Mouse (Mus musculus) G1E (cell line): ENCODE measurements around the gene Ccr1l1. TPM values are rescaled to one million over a fixed set of nuclear protein-coding genes. Genes with fewer than 3 reads are reported as not detected.
A peak's percentile ranks its signal among the peaks of the same experiment; 100 is the strongest.

Source experiments
- ATAC-seq: 2 replicates; pipeline ENCODE4 v1.8.0; 2016; ENCODE audit warnings: mild to moderate bottlenecking; ENCODE audit not compliant: insufficient number of reproducible peaks, poor library complexity, low FRiP score, severe bottlenecking; ENCODE audit errors: extremely low read depth
- DNase-seq: peaks from one replicate; pipeline ENCODE4 v3.0.0; 2012; ENCODE audit warnings: low spot score
- H3K27me3 ChIP-seq: 2 replicates; pipeline ENCODE4 v1.6.1; 2012; ENCODE audit warnings: mild to moderate bottlenecking, low read length, inconsistent platforms; ENCODE audit not compliant: insufficient read depth
- H3K36me3 ChIP-seq: replicated peaks from 2 replicates; pipeline ENCODE3; 2012; ENCODE audit warnings: mild to moderate bottlenecking, inconsistent platforms
- H3K4me1 ChIP-seq: 2 replicates; pipeline ENCODE4 v1.6.1; 2012; ENCODE audit warnings: low read depth, low read length, inconsistent platforms, mixed read lengths; ENCODE audit not compliant: insufficient read depth
- H3K4me3 ChIP-seq: 2 replicates; pipeline ENCODE4 v1.5.1; 2012; ENCODE audit warnings: low read depth, mild to moderate bottlenecking, inconsistent platforms, low read length, moderate library complexity, mixed read lengths
- H3K9me3 ChIP-seq: replicated peaks from 2 replicates; pipeline ENCODE4 v1.6.1; 2012; ENCODE audit warnings: inconsistent platforms
- GATA2 ChIP-seq: IDR thresholded peaks from 2 replicates; pipeline ENCODE4 v1.6.1; 2012; ENCODE audit warnings: low read depth, low read length, inconsistent platforms, borderline replicate concordance
- POLR2AphosphoS5 ChIP-seq: IDR thresholded peaks from 2 replicates; pipeline ENCODE4 v1.6.1; 2012; ENCODE audit warnings: low read depth, low read length, inconsistent platforms; ENCODE audit not compliant: insufficient replicate concordance
- TAL1 ChIP-seq: conservative IDR thresholded peaks from 2 replicates; pipeline ENCODE4 v1.6.1; 2012; ENCODE audit warnings: low read depth, low read length, inconsistent platforms, mixed read lengths
- polyA plus RNA-seq: library from polyadenylated mRNA; stranded (reverse); fragments of >175 nt; gene quantifications from 2 replicates; pipeline ENCODE4 v1.2.3, GENCODE M21; 2012
- total RNA-seq, 2 experiments: library from RNA; stranded (forward) in 1 of 2; stranded (reverse) in 1 of 2; fragments of 200-1000 nt in 1 of 2; fragments of >200 nt in 1 of 2; fragmentation: Nextera tagmentation in 1 of 2; gene quantifications; 2 replicates each; pipeline ENCODE4 v1.2.3; 2014 to 2017

The Ccr1l1 gene
- total and polyA plus RNA-seq, 3 experiments = 0.11 TPM; not detected in 2

DNA sequence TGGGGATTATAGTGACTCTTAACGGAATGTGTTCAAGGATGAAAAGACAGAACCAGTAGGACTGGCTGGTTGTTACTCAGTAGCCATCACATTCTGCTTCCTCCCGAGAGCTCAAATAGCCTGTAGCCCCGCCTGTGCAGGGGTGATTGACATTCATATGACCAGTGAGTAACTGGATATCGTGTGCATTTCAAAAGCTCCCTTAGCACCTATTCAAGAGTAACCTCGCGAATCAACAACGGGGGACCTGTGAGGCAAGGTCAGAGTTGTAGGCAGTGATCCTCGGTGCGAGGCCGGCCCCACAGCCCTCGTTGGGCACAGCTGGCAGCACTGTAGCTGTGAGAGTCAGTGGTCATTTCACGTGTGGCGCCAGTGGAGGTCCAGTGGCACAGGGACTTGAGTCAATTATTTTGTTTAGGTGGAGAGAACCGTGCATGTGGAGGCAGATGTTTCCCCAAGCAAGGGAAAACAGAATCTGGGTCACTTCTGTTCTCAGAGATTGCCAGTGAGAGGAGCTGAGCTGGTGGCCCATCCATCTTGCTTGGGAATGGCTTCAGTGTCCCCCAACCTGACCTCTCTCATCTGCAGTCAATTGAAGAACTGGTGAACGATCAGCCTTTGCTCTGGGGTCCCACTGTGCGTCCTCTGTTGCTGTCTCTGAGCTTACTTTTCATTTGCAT, 50.8 kb downstream of the Ccr1l1 start:
- no peaks in the 10 kb centered on the region for H3K27me3 ChIP-seq

More for the DNA sequence above, 50.8 kb downstream of the Ccr1l1 start:
- Histone ChIP-seq H3K4me1 (peaks cover 62% of the 10 kb centered on the region), H3K4me3 (peak overlapping the region; percentile 27; the same call in 1 of the 2 replicates), H3K36me3 (peaks cover 49% of the 10 kb centered on the region), H3K9me3 (peaks cover 5% of the 10 kb centered on the region)
- ATAC-seq (no peak), DNase-seq (peak; percentile 69)
- TF ChIP-seq POLR2AphosphoS5 = no peak
- TF ChIP-seq GATA2 = no peak
- no peak for TF ChIP-seq TAL1

Other genes with a start within 250 kb of the Ccr1l1 start
- not detected in 2 replicates for gene Cxcr6, start 171.9 kb downstream of the Ccr1l1 start, total RNA-seq (2014; fragmentation: Nextera tagmentation)
- 0.12 and 0.27 TPM in 2 replicates for gene Cxcr6, start 171.9 kb downstream of the Ccr1l1 start, total RNA-seq (2017)
- not detected in 2 replicates for gene Cxcr6, start 171.9 kb downstream of the Ccr1l1 start, polyA plus RNA-seq
- 29.6 and 30.5 TPM in 2 replicates for gene Fyco1, start 126.5 kb downstream of the Ccr1l1 start, total RNA-seq (2014; fragmentation: Nextera tagmentation)
- 11.8 and 12.1 TPM in 2 replicates for gene Fyco1, start 126.5 kb downstream of the Ccr1l1 start, total RNA-seq (2017)
- gene Fyco1, start 126.5 kb downstream of the Ccr1l1 start, polyA plus RNA-seq = 2.2 and 2.4 TPM in 2 replicates
- not detected in 2 replicates for gene Xcr1, start 116.4 kb downstream of the Ccr1l1 start, total RNA-seq (2014; fragmentation: Nextera tagmentation)
- 0.06 and 0.11 TPM in 2 replicates for gene Xcr1, start 116.4 kb downstream of the Ccr1l1 start, total RNA-seq (2017)
- not detected in 2 replicates for gene Xcr1, start 116.4 kb downstream of the Ccr1l1 start, polyA plus RNA-seq
- 1.8 and 2.2 TPM in 2 replicates for gene Ccr1, start 9.7 kb downstream of the Ccr1l1 start, total RNA-seq (2014; fragmentation: Nextera tagmentation)
- gene Ccr1, start 9.7 kb downstream of the Ccr1l1 start, total RNA-seq (2017) = 3.7 and 3.9 TPM in 2 replicates
- 0.03 and 0.04 TPM in 2 replicates for gene Ccr1, start 9.7 kb downstream of the Ccr1l1 start, polyA plus RNA-seq
- 0.34 TPM in 1 of 2 replicates, not detected in the other for gene Ccr3, start 43.6 kb upstream of the Ccr1l1 start, total RNA-seq (2014; fragmentation: Nextera tagmentation)
- 0.11 and 0.12 TPM in 2 replicates for gene Ccr3, start 43.6 kb upstream of the Ccr1l1 start, total RNA-seq (2017)
- not detected in 2 replicates for gene Ccr3, start 43.6 kb upstream of the Ccr1l1 start, polyA plus RNA-seq
- gene Ccr2, start 123.5 kb upstream of the Ccr1l1 start, total RNA-seq (2014; fragmentation: Nextera tagmentation) = 0.24 TPM in 1 of 2 replicates, not detected in the other
- 0.46 and 0.93 TPM in 2 replicates for gene Ccr2, start 123.5 kb upstream of the Ccr1l1 start, total RNA-seq (2017)
- not detected in 2 replicates for gene Ccr2, start 123.5 kb upstream of the Ccr1l1 start, polyA plus RNA-seq
- not detected in 2 replicates for gene Ccr5, start 143.1 kb upstream of the Ccr1l1 start, total RNA-seq (2014; fragmentation: Nextera tagmentation)
- 0.17 and 0.22 TPM in 2 replicates for gene Ccr5, start 143.1 kb upstream of the Ccr1l1 start, total RNA-seq (2017)
- gene Ccr5, start 143.1 kb upstream of the Ccr1l1 start, polyA plus RNA-seq = not detected in 2 replicates